Mouse (Mus musculus) stomach, embryonic 14.5 days (tissue): Measurements from ENCODE around the gene Aldh1l1. TPM values are rescaled to one million over a fixed set of nuclear protein-coding genes. Genes with fewer than 3 reads are reported as not detected.

Experiments used
- ATAC-seq: fragments of 200-750 bp; cut with Nextera tagmentation; 2 replicates; pipeline ENCODE4 v1.8.0; 2017; ENCODE audit warnings: low read depth, moderate TSS enrichment; ENCODE audit not compliant: insufficient number of reproducible peaks, insufficient read depth, low FRiP score
- H3K27ac ChIP-seq: fragments of 300-500 bp; sonication (generic); 2 replicates; pipeline ENCODE4 v1.5.1; 2014; ENCODE audit warnings: mild to moderate bottlenecking, low read length, moderate library complexity, mixed read lengths
- H3K27me3 ChIP-seq: fragments of 300-500 bp; sonication (generic); 2 replicates; pipeline ENCODE4 v1.6.1; 2014; ENCODE audit warnings: low read length, control low read depth, mixed read lengths; ENCODE audit not compliant: control insufficient read depth, insufficient read depth
- H3K36me3 ChIP-seq: fragments of 300-500 bp; sonication (generic); 2 replicates; pipeline ENCODE4 v1.6.1; 2014; ENCODE audit warnings: mild to moderate bottlenecking, control low read depth, low read length, moderate library complexity, mixed read lengths; ENCODE audit not compliant: control insufficient read depth, insufficient read depth
- H3K4me1 ChIP-seq: fragments of 300-500 bp; sonication (generic); 2 replicates; pipeline ENCODE4 v1.6.1; 2014; ENCODE audit warnings: low read length, control low read depth, mixed read lengths; ENCODE audit not compliant: control insufficient read depth, insufficient read depth
- H3K4me2 ChIP-seq: fragments of 300-500 bp; sonication (generic); replicated peaks from 2 replicates; pipeline ENCODE4 v1.6.1; 2014; ENCODE audit warnings: low read depth, low read length, control low read depth
- H3K4me3 ChIP-seq: fragments of 300-500 bp; sonication (generic); 2 replicates; pipeline ENCODE4 v1.5.1; 2014; ENCODE audit warnings: low read depth, low read length, control low read depth
- H3K9ac ChIP-seq: fragments of 300-500 bp; sonication (generic); replicated peaks from 2 replicates; pipeline ENCODE4 v1.6.1; 2014; ENCODE audit warnings: low read depth, mild to moderate bottlenecking, control low read depth, low read length, moderate library complexity, mixed read lengths
- H3K9me3 ChIP-seq: fragments of 300-500 bp; sonication (generic); 2 replicates; pipeline ENCODE4 v1.6.1; 2016; ENCODE audit warnings: low read depth, low read length, control low read depth; ENCODE audit not compliant: control insufficient read depth
- WGBS: fragments of 180-500 bp; shearing (Covaris S2); extraction: QIAGEN DNeasy Blood & Tissue Kit; methylation state at CpG from one replicate; pipeline ENCODE4 v1.1.7; 2014; 5-methylcytosine and 5-hydroxymethylcytosine counted together
- polyA plus RNA-seq: library from polyadenylated mRNA; unstranded; fragments of >200 nt; fragmentation: Nextera tagmentation; extraction: Ambion mirVana; gene quantifications from 2 replicates; pipeline ENCODE4 v1.2.1, GENCODE M21; 2014

The Aldh1l1 gene
- polyA plus RNA-seq, 1 experiment from 2014 or later: 2.5 TPM

GRCm38 (mm10) chr6:90565357-90566215, 79.4 kb downstream of the Aldh1l1 start:
- 49% methylated on average over 13 of the region's 13 CpGs for WGBS
- H3K9ac ChIP-seq: no peak overlapping the region
- ATAC-seq: no peak
- H3K4me2 ChIP-seq: no peak overlapping the region
- H3K27me3 ChIP-seq: no peaks in the 10 kb centered on the region
- H3K4me3 ChIP-seq: no peak overlapping the region
- no peaks in the 10 kb centered on the region for H3K9me3 ChIP-seq
- no peaks in the 10 kb centered on the region for H3K36me3 ChIP-seq
- H3K4me1 ChIP-seq: no peaks in the 10 kb centered on the region
- H3K27ac ChIP-seq: no peak overlapping the region

- no peak overlapping the region for H3K9ac ChIP-seq
- no peaks in the 10 kb centered on the region for H3K4me1 ChIP-seq
- no peak overlapping the region for H3K27ac ChIP-seq
- no peaks in the 10 kb centered on the region for H3K9me3 ChIP-seq
- no peak overlapping the region for H3K4me3 ChIP-seq
- H3K36me3 ChIP-seq: no peaks in the 10 kb centered on the region
- 95% methylated on average over 3 of the region's 3 CpGs for WGBS
- H3K27me3 ChIP-seq: no peaks in the 10 kb centered on the region
- no peak for ATAC-seq
- H3K4me2 ChIP-seq: no peak overlapping the region
Observed at GRCm38 (mm10) chr6:90567486-90567885, 81.3 kb downstream of the Aldh1l1 start.

GRCm38 (mm10) chr6:90567928-90568327, 81.7 kb downstream of the Aldh1l1 start:
- no peaks in the 10 kb centered on the region for H3K4me1 ChIP-seq
- H3K4me2 ChIP-seq: no peak overlapping the region
- no peaks in the 10 kb centered on the region for H3K9me3 ChIP-seq
- 79% methylated on average over 3 of the region's 3 CpGs for WGBS
- H3K36me3 ChIP-seq: no peaks in the 10 kb centered on the region
- no peaks in the 10 kb centered on the region for H3K27me3 ChIP-seq
- no peak overlapping the region for H3K27ac ChIP-seq
- no peak overlapping the region for H3K9ac ChIP-seq
- no peak overlapping the region for H3K4me3 ChIP-seq
- no peak for ATAC-seq

GRCm38 (mm10) chr6:90568721-90569120, 82.5 kb downstream of the Aldh1l1 start:
- ATAC-seq: no peak

GRCm38 (mm10) chr6:90569736-90570383, 83.6 kb downstream of the Aldh1l1 start:
- Histone ChIP-seq H3K4me2 (no peak overlapping the region), H3K9ac (no peak overlapping the region), H3K4me1 (no peaks in the 10 kb centered on the region), H3K4me3 (no peak overlapping the region), H3K27ac (no peak overlapping the region), H3K9me3 (no peaks in the 10 kb centered on the region), H3K27me3 (no peaks in the 10 kb centered on the region), H3K36me3 (no peaks in the 10 kb centered on the region)
- 58% methylated on average over 12 of the region's 12 CpGs for WGBS
- no peak for ATAC-seq

More at GRCm38 (mm10) chr6:90568721-90569120, 82.5 kb downstream of the Aldh1l1 start:
- Histone ChIP-seq H3K9me3 (no peaks in the 10 kb centered on the region), H3K27me3 (no peaks in the 10 kb centered on the region), H3K4me1 (no peaks in the 10 kb centered on the region), H3K9ac (no peak overlapping the region), H3K27ac (no peak overlapping the region), H3K4me3 (no peak overlapping the region), H3K4me2 (no peak overlapping the region), H3K36me3 (no peaks in the 10 kb centered on the region)
- 87% methylated on average over 4 of the region's 4 CpGs for WGBS

- Histone ChIP-seq H3K36me3 (no peaks in the 10 kb centered on the region), H3K9me3 (no peaks in the 10 kb centered on the region), H3K4me2 (no peak overlapping the region), H3K27me3 (no peaks in the 10 kb centered on the region), H3K9ac (no peak overlapping the region), H3K4me3 (no peak overlapping the region), H3K4me1 (no peaks in the 10 kb centered on the region), H3K27ac (no peak overlapping the region)
- WGBS: 63% methylated on average over 8 of the region's 8 CpGs
- ATAC-seq: no peak
Observed at GRCm38 (mm10) chr6:90570392-90570791, 84.2 kb downstream of the Aldh1l1 start.

- Histone ChIP-seq H3K9me3 (no peaks in the 10 kb centered on the region), H3K4me3 (no peak overlapping the region), H3K9ac (no peak overlapping the region), H3K36me3 (no peaks in the 10 kb centered on the region), H3K27ac (no peak overlapping the region), H3K4me2 (no peak overlapping the region), H3K27me3 (no peaks in the 10 kb centered on the region), H3K4me1 (no peaks in the 10 kb centered on the region)
- ATAC-seq: peak; percentile 44; the same call in 1 of the 2 replicates
- WGBS: 40% methylated on average over 3 of the region's 3 CpGs
Observed at GRCm38 (mm10) chr6:90575261-90575715, 89.1 kb downstream of the Aldh1l1 start.

- Histone ChIP-seq H3K4me1 (no peaks in the 10 kb centered on the region), H3K9ac (no peak overlapping the region), H3K27me3 (no peaks in the 10 kb centered on the region), H3K4me3 (no peak overlapping the region), H3K27ac (no peak overlapping the region), H3K9me3 (no peaks in the 10 kb centered on the region), H3K4me2 (no peak overlapping the region), H3K36me3 (no peaks in the 10 kb centered on the region)
- no peak for ATAC-seq
- 49% methylated on average over 3 of the region's 3 CpGs for WGBS
Observed at GRCm38 (mm10) chr6:90578174-90578573, 91.9 kb downstream of the Aldh1l1 start.
